Mouse (Mus musculus) urinary bladder, adult 2 months (tissue): ENCODE results near the gene Myoz1. TPM values are rescaled to one million over a fixed set of nuclear protein-coding genes. Genes with fewer than 3 reads are reported as not detected.
"Not testable (repeated sequence)": the region's sequence is repeated elsewhere in the genome, so short reads cannot be mapped to it uniquely, and the experiment has no call there.

Experiments
- DNase-seq: peaks from one replicate; pipeline ENCODE4 v3.0.0; 2022; ENCODE audit warnings: low spot score
- polyA plus RNA-seq: library from polyadenylated mRNA; depleted of rRNA; stranded (reverse); fragments of >200 nt; gene quantifications from 2 replicates; pipeline ENCODE4 v1.2.3, GENCODE M21; 2012

The Myoz1 gene
- polyA plus RNA-seq, 1 experiment = 0.08 TPM

DNA sequence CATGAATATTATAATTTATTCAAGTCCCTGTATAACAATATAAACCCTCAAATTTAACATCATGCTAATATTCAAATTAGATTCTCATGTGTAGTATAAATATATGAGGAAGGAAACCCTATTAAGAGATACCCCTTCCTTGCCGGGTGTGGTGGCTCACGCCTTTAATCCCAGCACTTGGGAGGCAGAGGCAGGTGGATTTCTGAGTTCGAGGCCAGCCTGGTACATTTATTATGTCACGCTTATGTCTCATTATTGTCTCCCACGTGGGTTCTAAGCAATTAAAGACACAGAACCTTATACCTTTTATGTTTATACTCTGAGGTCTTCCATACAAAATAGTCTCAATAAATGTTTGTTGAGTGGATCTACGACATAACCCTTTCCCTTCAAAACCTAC lies 17.6 kb downstream of the Myoz1 start:
- no peak for DNase-seq

DNA sequence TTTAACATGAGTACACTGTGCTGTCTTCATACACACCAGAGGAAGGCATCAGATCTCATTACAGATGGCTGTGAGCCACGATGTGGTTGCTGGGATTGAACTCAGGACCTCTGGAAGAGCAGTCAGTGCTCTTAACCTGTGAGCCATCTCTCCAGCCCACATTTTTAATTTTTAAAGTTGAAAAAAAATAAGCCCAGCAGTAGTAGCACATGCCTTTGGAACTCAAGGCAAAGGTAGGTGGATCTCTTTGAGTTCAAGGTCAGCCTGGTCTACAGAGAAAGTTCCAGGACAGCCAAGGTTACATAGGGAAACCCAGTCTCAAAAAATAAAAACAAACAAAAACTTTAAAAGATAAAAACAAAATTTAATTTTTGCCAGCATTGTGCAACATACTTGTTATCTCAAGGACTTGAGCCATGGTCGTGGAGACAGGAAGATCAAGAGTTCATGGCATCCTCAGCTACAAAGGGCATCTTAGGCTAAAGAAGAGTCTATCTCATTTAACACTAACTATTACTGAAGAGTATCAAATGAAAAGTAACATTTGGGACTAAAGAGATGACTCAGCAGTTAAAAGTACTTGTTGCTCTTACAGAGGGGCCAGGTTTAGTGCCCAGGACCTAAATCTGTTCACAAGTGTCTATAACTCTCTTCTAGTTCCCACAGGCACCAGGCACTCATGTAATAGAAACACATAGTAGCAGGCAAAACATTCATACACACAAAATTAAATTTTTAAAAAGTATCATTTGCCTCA lies 18.3 kb downstream of the Myoz1 start:
- no peak for DNase-seq

DNA sequence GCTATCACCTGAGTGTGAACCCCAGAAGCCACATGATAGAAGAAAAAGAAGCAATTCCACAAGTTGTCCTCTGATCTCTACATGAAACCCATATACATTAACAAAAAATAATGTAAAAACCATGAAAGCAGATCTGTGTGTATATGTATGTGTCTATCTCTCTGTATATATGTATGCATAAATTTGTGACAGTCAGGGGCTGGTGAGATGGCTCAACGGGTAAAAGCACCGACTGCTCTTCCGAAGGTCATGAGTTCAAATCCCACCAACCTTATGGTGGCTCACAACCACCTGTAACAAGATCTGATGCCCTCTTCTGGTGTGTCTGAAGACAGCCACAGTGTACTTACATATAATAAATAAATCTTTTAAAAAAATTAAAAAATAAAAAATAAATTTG lies 19.4 kb downstream of the Myoz1 start:
- not testable (repeated sequence) for DNase-seq

DNA sequence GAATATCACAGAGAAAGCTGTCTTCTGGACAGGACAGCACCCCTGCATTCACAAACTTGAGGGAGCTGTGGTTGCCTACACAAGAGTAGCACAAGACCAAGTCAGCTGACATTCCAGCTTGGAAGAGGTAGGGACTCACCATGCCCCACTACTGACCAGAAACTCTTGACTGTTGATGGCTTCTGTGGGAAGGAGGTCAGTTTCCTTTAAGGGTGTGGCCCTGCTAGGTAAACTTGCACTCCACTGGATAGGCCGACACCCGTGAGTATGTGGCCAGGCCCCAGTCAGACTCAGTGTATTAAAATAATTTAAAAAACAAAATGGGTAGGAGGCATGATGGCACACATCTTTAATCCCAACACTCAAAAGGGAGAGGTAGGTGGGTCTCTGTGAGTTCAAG lies 20.8 kb downstream of the Myoz1 start:
- no peak for DNase-seq

DNA sequence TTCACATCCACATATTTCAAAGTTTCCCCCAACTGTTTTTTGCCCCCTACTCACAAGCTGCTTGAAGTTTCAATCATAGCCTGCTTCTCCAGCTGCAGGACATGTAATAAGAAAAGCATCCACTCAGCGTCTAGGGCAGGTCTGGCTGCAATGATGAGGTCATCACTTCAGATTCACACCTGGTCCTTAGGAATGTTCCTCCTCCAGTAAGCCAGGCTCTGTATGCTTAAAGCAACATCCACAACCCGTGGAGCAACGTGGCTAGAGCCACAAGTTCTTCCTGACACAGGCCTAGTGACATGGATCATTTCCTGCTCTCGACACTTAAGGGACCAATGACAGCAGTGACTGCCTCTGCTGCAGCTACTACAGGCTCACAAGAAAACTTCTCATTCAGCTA lies 25.1 kb downstream of the Myoz1 start:
- no peak for DNase-seq

DNA sequence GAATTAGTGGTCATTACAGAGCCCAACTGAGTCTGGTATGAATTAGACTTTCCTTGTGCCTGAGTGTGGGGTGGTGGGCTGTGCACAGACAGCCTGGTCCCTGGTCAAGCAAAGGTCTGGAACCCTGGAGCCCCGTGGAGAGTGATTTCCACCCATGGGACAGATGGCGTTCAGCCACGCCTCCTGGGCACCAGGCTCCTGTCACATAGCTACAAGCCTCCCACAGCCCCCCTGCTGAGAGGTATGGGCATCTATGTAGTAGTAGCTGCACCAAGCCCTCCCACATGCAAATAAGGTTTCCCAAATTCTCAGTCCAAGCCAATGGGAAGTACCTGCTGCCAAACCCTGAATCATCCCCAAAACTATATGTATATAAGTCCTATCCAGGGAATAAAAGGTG lies 29.4 kb downstream of the Myoz1 start:
- no peak for DNase-seq

DNA sequence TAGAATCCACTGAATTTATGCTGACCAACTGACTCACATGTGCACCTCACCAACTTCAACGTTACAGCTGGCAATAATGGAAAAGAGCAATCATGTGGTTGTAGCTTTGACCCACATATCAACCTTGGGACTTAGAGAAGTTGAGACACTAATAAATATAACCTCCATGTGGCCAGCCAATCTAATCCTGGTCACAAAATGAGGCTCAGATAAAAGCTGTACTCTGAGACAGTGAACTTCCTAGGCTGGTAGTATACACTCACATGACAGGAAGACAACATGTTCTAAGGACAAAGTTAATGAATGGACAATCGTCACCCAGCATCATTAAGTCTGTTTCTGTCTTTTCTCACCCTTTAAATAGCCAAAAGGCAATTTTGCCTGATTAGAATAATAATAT lies 29.9 kb downstream of the Myoz1 start:
- no peak for DNase-seq

DNA sequence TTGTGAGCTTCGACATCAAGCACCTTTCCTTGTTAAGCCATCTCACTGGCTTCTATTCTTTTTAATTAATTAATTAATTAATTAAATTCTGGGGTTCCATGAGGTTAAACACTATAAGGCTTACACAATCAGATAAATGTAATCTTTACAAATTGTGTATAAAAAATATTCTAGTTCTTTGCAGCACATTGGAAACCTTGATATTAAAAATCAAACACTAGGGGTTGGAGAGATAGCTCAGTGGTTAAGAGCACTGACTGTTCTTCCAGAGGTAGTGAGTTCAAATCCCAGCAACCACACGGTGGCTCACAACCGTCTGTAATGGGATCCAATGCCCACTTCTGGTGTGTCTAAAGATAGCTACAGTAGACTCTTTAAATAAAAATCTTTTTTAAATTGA lies 33.4 kb downstream of the Myoz1 start:
- DNase-seq = no peak

DNA sequence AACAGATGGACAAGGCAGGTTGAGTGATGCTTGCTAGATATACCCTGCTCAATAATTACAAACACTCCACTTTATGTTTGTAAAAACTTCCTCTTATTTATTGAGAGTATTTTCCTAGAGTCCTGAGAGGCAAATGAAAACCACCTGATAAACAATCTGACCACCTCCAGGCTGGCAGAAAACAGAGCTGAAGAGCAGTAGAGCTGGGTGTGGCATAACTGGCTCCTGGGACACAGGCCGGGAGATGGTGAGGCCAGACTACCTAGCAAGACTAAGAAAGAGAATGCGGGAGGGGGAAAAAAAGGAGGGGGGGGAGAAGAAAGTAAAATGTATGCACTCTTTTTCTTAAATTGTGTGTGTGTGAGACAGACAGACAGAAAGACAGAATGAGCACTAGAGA lies 33.9 kb downstream of the Myoz1 start:
- DNase-seq = no peak

DNA sequence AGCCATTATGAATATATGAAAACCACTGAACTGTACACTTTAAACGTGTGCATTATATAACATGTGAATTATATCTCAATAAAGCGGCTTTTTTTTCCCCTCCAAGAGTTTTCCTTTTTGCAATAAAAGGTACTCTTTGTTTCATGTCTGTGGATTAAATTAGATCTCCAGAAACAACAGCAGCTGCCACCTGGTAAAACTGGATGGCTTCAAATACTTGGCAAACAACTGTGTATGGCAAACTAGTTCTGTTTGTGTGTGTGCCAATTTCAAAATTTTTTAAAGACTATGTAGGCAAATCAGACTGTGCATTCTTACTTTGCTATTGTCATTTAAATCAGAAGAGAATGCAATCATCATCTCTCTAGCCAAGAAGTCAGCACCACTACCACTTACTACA lies 34.4 kb downstream of the Myoz1 start:
- DNase-seq = no peak

DNA sequence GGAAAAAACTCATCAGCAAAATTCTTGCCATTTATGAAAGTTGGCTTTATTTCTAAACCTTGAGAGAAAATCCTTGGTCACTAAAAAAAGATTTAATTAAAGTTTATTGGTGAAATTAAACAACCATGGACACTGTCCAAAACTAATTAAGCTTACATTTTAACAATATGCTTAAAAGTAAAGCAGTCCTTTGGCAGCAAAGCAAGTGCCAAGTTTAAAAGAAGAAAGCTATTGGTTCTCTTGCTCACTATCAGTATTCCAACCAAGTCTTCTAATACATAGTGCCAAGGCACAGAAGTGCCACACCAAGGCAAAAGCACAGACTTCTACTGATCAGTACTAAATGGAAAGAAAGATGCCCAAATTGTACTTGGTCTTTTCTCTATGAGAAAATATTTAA lies 37.2 kb downstream of the Myoz1 start:
- DNase-seq = no peak

DNA sequence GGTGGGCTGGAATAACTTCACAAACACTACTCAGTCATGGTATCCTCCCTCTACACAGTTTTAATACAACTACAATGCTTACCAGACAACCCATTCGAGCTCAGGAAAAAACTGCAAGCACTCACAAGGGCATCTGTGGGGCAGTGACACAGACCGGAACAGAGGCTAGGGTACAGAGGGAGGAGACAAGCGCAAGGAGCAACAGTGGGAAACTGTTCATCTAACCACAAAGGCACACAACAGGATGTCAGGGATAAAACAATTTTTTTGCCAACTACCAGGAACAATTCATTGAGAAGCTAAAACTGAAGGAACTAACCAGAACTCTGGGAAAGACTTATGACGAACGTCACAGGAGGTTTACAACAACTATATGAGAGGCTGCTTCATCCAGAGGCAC lies 38.1 kb downstream of the Myoz1 start:
- no peak for DNase-seq

DNA sequence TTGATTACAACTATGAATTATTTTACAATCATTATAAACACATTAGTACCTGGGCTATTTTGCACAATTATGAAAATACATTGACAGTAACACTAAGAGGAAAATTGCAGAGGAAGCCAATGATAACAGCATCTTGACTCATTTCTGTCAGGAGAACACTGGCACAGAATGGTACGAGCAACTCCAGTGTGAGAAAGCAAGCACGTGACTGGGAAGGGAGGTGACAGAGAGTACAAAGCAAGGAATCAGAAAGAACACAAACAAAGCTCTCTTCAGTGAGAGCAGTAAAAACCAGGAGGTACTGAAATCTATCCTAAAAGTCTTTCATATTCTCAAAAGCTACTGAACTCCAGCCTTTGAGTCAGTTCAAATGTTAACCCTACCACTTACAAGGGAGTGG lies 39.9 kb downstream of the Myoz1 start:
- DNase-seq = no peak

DNA sequence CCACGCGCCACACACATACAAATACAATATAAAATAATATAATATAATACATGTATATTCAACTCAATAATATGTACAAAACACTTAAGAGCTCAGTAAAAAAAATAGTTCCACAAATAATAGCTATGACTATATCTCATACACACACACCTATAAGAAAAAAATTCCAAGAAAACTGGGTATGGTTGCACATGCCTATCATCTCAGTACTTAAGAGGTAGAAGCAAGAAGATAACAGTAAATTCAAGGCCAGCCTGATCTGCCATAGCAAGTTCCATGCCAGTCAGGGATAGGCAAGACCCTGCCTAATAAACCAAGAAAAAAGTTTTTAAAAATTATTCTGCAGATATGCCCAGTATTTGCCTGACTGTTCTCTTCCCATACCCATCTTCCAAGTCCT lies 41.3 kb downstream of the Myoz1 start:
- DNase-seq = no peak

DNA sequence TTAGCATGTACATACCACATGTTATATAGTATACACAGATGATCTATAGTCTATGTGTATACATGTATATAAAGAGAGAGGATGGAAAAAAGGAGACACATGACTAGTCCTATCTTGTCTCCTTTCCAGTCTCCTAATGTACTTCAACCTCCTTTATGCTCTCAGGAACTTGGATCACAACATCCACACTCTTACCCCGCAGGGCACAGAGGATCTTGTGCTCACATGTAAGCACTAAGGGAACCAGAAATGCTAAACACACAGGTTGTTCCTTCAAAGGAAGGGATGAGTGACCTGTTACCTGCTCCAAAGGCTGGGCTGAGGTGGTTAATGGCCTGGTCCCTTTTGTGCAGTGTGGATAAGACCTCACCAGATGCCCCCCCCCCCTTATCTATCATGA lies 43.5 kb downstream of the Myoz1 start:
- DNase-seq = no peak

DNA sequence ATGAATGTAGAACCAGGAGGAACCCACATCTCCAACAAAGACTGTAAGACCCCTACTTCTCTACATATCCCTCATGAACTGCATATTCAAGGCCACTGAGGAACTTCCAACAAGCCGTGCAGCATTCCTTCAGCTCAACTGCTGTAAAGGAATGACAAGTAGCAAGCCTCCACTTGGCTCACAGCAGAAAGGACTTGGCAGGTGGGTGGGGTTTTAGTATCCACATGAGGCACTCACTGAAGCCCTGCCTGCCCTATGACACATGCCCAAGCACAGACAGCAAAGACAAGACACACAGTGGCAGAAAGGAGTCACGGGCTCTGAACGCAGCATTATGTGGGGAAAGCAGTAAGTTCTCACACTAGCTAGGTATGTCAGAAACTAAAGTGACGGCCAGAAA lies 46.2 kb downstream of the Myoz1 start:
- DNase-seq = peak; percentile 33

DNA sequence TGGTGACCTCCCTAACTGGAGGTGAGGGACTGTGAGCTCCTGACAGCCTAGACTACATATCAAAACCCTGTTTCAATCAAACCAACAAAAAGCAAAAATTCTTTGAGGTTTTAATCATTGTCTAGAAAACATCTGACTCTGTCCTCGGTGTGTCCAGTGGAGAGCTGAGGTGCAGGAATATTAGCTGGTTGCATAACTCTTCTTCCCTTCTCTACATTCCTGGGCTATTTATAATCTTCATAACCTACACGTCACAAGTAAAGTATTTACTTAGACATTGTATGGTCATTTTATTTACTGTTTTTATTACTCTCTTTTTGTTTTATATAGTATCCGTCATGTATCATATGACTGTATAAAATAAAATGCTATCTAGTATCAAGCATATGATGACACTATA lies 46.8 kb downstream of the Myoz1 start:
- no peak for DNase-seq

DNA sequence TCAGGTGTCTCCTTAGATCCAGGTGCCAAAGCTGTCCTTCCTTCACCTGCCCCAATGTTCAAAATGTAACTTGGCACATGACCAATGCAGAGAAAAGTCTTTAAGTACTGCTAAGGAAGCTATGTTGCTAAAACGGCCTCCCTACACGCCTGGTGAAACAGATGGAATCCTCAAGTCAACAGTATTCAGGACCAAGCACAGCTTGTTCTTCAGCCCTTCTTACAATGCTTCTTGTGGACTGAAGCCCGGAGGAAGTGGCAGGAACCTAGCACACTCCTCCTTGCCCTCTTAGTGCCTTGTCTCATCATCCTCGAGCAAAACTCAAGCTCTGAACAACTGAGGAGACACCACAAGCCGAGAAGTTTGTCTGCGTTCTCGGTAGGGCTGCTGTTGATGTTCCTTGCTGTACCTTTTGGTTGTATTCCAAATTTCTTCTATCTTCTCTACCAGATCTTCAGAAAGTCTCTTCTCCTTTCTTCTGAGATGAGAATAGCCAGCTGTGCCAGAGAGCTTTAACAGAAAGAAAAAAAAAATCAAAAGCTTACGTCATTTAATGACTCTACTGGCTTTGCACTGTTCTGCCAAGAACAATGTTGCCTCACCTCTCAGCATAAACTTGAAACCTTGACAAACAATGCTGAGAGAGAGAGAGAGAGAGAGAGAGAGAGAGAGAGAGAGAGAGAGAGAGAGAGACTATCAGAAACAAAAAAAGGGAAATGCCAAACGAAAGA lies 48.8 kb downstream of the Myoz1 start:
- DNase-seq = no peak

DNA sequence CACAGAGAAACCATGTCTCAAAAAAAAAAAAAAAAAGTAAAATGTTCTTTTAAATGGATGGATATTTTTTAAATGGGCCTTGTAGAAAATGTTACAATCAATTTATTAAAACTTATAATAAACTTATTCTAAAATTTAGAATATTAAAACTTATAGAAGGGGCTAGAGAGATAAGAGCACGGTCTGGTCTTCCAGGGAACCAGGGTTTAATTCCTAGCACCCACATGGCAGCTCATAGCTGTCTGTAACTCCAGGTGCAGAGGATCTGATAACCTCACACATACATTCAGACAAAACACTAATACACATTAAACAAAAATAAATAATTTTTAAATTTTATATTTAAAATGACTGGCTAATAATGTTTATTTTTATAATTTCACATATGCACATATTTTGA lies 55.1 kb downstream of the Myoz1 start:
- no peak for DNase-seq

DNA sequence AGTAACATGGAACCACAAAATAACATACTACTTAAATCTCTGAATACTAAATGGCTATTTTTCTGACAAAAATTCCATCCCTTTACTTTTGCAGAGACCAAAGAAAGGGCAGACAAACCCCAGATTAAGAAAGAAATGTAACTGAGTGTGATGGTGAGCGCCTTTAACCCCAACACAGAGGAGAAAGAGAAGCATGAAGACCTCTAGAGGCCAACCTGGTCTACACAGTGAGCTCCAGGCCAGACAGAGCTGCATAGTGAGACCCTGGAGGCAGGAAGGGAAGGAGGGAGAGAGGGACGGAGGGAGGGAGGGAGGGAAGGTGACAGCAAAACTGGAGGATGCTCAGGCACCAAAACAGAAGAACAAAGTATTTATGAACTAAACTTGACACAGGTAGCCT lies 56.1 kb downstream of the Myoz1 start:
- no peak for DNase-seq

DNA sequence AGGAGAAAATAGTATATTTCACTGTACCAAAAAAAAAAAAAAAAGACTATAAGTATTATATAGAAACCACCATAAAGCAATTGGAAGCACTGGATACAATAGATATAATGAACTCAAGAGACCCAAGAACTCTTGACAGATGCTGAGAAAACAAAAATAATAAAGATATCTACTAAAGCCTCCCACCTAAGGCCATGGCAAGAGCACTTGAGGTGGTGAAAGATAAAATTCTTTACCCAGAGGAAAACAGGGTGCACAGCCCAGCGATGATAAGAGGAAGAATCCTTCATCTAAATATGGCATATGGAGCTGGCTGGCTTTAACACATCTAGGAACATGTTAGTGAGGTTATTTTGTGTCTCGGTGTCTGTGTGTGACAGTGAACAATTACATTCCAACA lies 56.8 kb downstream of the Myoz1 start:
- no peak for DNase-seq
